8 mouse cellular contexts compared by ENCODE assay signal in genomic region chr11:101330371-101330924, GRCm38 (mm10). TPM values are rescaled to one million over a fixed set of nuclear protein-coding genes. Genes with fewer than 3 reads are reported as not detected.
DNase-seq lines count a peak whose midpoint lies in the region.
"Had no signal": no experiment of that assay in that cellular context is flagged by ENCODE, and none has a peak within 500 bp of the region (broad histone marks: within the 10 kb centered on the region; RNA-seq: fewer than 3 reads in every experiment).

TSS of gene Aoc3 (plus strand) at chr11:101330605.

- intact Hi-C loops in heart, postnatal 10 days (cut with DNase I) = no loop called here
- intact Hi-C loops in left cerebral cortex, postnatal 25 days (cut with DNase I) = no loop called here

- DNase-seq in ovary, adult 18-20 months (ENCODE audit: low spot score) = peak; percentile 58
- DNase-seq in ovary, postnatal 10 days (ENCODE audit: low spot score) = no peak
- peak; percentile 46 for DNase-seq in fibroblast of lung, adult 2 months (ENCODE audit: low read depth)
- peak; percentile 62 to 68 for DNase-seq in heart, postnatal 10 days
- peak; percentile 58 for DNase-seq in testis, postnatal 10 days (ENCODE audit: low spot score)
- DNase-seq in thymus, postnatal 10 days (ENCODE audit: low spot score in 2 of 2) = no peak
- DNase-seq in left cerebral cortex, postnatal 25 days (ENCODE audit: low spot score in 2 of 2) = no peak
- DNase-seq: cerebellum, postnatal 10 days had no signal

RNA-seq across cellular contexts. Expression of gene Aoc3, which starts in this region (rescaled TPM):
- 10 to 100 TPM; 39.0 to 49.9 TPM for total RNA-seq in heart, postnatal 10 days (2021)
- under 1 TPM; 0.69 to 0.73 TPM for total RNA-seq in left cerebral cortex, postnatal 25 days (2021)

Comparison
In these comparisons a context has a peak if more than half of its experiments do, and no peak if none do; other contexts are left out.
1. RNA of gene Aoc3 (total RNA-seq): 39.0 to 49.9 TPM in heart, postnatal 10 days; 0.69 to 0.73 TPM in left cerebral cortex, postnatal 25 days; every median in the first group is over 10 times any median in the second.
2. DNase-seq: peak in ovary, adult 18-20 months (single experiment), fibroblast of lung, adult 2 months (single experiment), heart, postnatal 10 days (2 of 2) and testis, postnatal 10 days (single experiment); none in ovary, postnatal 10 days (single experiment), thymus, postnatal 10 days (0 of 2) and left cerebral cortex, postnatal 25 days (0 of 2).